Mouse (Mus musculus) intestine, embryonic 16.5 days (tissue): ENCODE measurements around the gene Dcaf10. TPM values are rescaled to one million over a fixed set of nuclear protein-coding genes. Genes with fewer than 3 reads are reported as not detected.

Experiments
- ATAC-seq: fragments of 200-750 bp; cut with Nextera tagmentation; 2 replicates; pipeline ENCODE4 v1.8.0; 2017; ENCODE audit warnings: moderate TSS enrichment, moderate library complexity
- H3K27ac ChIP-seq: fragments of 300-500 bp; sonication (generic); 2 replicates; pipeline ENCODE4 v1.5.1; 2014; ENCODE audit warnings: mild to moderate bottlenecking, low read length
- H3K27me3 ChIP-seq: fragments of 300-500 bp; sonication (generic); replicated peaks from 2 replicates; pipeline ENCODE4 v1.6.1; 2014; ENCODE audit warnings: low read length, control low read depth, mixed read lengths; ENCODE audit not compliant: control insufficient read depth, insufficient read depth
- H3K36me3 ChIP-seq: fragments of 300-500 bp; sonication (generic); 2 replicates; pipeline ENCODE4 v1.6.1; 2014; ENCODE audit warnings: low read length, control low read depth; ENCODE audit not compliant: control insufficient read depth, insufficient read depth
- H3K4me1 ChIP-seq: fragments of 300-500 bp; sonication (generic); 2 replicates; pipeline ENCODE4 v1.6.1; 2014; ENCODE audit warnings: low read length, control low read depth, mixed read lengths; ENCODE audit not compliant: control insufficient read depth, insufficient read depth
- H3K4me2 ChIP-seq: fragments of 300-500 bp; sonication (generic); 2 replicates; pipeline ENCODE4 v1.6.1; 2014; ENCODE audit warnings: low read depth, low read length, control low read depth
- H3K4me3 ChIP-seq: fragments of 300-500 bp; sonication (generic); 2 replicates; pipeline ENCODE4 v1.5.1; 2014; ENCODE audit warnings: mild to moderate bottlenecking, low read length
- H3K9ac ChIP-seq: fragments of 300-500 bp; sonication (generic); 2 replicates; pipeline ENCODE4 v1.6.1; 2014; ENCODE audit warnings: low read depth, low read length
- H3K9me3 ChIP-seq: fragments of 300-500 bp; sonication (generic); 2 replicates; pipeline ENCODE4 v1.6.1; 2016; ENCODE audit warnings: low read length, control low read depth; ENCODE audit not compliant: control insufficient read depth
- WGBS: fragments of 180-500 bp; shearing (Covaris S2); extraction: QIAGEN DNeasy Blood & Tissue Kit; methylation state at CpG from one replicate; pipeline ENCODE4 v1.1.7; 2014; 5-methylcytosine and 5-hydroxymethylcytosine counted together
- polyA plus RNA-seq: library from polyadenylated mRNA; unstranded; fragments of >200 nt; fragmentation: Nextera tagmentation; extraction: Ambion mirVana; gene quantifications from 2 replicates; pipeline ENCODE4 v1.2.1, GENCODE M21; 2015

Gene Dcaf10
- polyA plus RNA-seq, 1 experiment from 2014 or later: 6.4 TPM

DNA sequence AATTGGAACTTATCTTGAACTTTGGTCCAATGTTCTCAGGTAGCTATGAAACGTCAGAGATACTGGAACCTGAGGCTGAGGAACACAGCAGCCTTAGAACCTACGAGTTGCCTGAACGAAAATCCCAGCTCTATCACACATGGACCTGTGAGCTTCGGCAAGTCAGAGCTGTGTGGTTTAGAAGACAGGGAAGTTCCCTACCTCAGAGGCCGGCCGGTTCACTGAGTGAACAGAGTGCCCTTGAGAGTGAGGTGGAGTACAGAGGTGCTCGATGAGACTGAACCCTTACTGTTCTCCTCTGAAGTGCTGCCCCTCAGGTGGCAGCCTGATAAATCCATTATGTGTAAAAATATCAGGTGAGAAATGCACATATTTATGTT lies 61.6 kb downstream of the Dcaf10 start:
- Histone ChIP-seq H3K4me2 (no peak overlapping the region), H3K27ac (peak overlapping the region; percentile 31), H3K27me3 (no peaks in the 10 kb centered on the region), H3K9me3 (no peaks in the 10 kb centered on the region), H3K9ac (peak overlapping the region; percentile 30; the same call in 1 of the 2 replicates), H3K36me3 (peaks cover 18% of the 10 kb centered on the region), H3K4me1 (peaks cover 25% of the 10 kb centered on the region), H3K4me3 (no peak overlapping the region)
- WGBS: 75% methylated on average over 7 of the region's 7 CpGs
- peak; percentile 32 for ATAC-seq

DNA sequence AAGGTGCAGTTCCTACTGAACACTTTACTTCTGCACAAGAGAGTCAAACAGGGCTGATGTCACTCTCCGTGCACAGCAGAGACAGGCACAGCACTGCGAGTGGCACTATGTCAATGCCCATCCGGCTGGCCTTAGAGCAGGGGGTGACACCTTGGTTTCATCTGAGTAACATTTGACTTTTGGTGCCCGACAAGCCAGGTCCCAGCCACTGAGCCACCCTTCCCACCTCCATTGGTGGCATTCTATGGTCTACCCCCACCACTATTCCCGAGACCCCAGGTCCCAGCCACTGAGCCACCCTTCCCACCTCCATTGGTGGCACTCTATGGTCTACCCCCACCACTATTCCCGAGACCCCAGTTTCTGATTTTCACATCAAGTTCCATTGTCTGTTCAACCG lies 62.2 kb downstream of the Dcaf10 start:
- WGBS: 91% methylated on average over 7 of the region's 7 CpGs
- H3K27me3 ChIP-seq: no peaks in the 10 kb centered on the region
- H3K36me3 ChIP-seq: peaks cover 18% of the 10 kb centered on the region
- H3K4me2 ChIP-seq: no peak overlapping the region
- no peak for ATAC-seq
- peaks cover 27% of the 10 kb centered on the region for H3K4me1 ChIP-seq
- 0 out of 2 replicates have a peak overlapping the region, but pooled peaks have one; percentile 31 for H3K27ac ChIP-seq
- H3K9ac ChIP-seq: no peak overlapping the region
- H3K9me3 ChIP-seq: no peaks in the 10 kb centered on the region
- H3K4me3 ChIP-seq: no peak overlapping the region

DNA sequence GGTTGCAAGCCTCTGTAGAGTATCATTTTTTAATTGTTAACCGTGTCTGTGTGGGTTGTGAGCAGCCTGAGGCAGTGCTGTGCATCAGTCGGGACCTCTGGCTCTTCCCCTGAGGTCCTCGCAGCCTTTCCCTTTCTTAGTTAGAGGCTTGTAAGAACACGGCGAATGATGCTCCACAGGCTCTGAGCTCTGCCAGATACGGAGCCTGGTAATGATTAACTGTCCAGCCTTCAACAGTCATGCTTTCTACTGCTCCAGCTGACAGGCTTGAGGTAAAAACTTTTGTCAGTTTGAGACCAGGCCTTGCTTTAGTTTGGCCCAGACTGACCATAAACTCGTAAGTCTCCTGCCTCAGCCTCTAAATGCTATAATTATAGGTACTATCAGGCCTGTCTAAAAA lies 63.4 kb downstream of the Dcaf10 start:
- Histone ChIP-seq H3K27me3 (no peaks in the 10 kb centered on the region), H3K9ac (no peak overlapping the region), H3K9me3 (no peaks in the 10 kb centered on the region), H3K4me2 (no peak overlapping the region), H3K4me3 (no peak overlapping the region), H3K27ac (no peak overlapping the region; the same call in 1 of the 2 replicates), H3K36me3 (peaks cover 9% of the 10 kb centered on the region; the same call in 1 of the 2 replicates), H3K4me1 (peaks cover 29% of the 10 kb centered on the region)
- WGBS: 45% methylated on average over 7 of the region's 7 CpGs
- ATAC-seq: no peak

- 69% methylated on average over 7 of the region's 7 CpGs for WGBS
- H3K4me3 ChIP-seq: no peak overlapping the region
- no peaks in the 10 kb centered on the region for H3K27me3 ChIP-seq
- no peak for ATAC-seq
- H3K27ac ChIP-seq: no peak overlapping the region
- H3K9me3 ChIP-seq: no peaks in the 10 kb centered on the region
- H3K9ac ChIP-seq: 0 out of 2 replicates have a peak overlapping the region, but pooled peaks have one; percentile 22
- H3K36me3 ChIP-seq: peaks cover 9% of the 10 kb centered on the region; the same call in 1 of the 2 replicates
- H3K4me2 ChIP-seq: no peak overlapping the region; the same call in 1 of the 2 replicates
- H3K4me1 ChIP-seq: peaks cover 29% of the 10 kb centered on the region
These were observed 64.5 kb downstream of the Dcaf10 start for GRCm38 (mm10) chr4:45406397-45406796.

DNA sequence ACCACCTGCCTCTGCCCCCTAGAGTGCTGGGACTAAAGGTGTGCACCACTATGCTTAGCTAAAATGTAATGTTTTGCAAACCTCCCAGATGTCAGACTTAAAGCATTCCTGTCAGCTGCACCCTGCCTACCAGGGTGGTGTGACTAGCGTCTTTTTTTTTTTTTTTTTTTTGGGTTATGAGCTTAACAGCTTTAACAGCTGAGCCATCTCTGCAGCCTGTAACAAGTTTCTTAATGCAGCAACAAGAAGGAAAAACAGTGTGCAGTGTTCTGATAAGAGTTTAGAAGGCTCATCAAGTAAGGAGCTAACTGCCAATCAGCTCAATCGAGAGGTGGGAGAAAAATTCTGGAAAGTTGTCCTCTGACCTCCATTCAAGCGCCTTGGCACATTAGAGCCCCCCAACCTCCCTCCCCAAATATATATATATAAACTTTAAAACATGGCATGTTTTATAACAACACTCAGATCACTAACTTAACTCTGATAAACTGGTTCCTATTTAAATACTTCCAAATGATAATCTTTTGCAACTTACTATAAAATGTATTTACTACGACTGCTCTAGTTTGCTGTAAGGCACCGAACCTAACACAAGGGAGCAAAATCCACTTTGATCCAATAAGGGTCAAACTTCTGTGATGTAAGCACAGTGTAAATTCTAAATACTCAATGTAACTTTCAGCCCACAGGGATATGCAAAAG lies 65.3 kb downstream of the Dcaf10 start:
- Histone ChIP-seq H3K36me3 (peaks cover 9% of the 10 kb centered on the region; the same call in 1 of the 2 replicates), H3K4me2 (peak overlapping the region; percentile 94), H3K4me1 (peaks cover 29% of the 10 kb centered on the region), H3K27ac (peak overlapping the region; percentile 92), H3K27me3 (no peaks in the 10 kb centered on the region), H3K9me3 (no peaks in the 10 kb centered on the region), H3K9ac (peak overlapping the region; percentile 94; the same call in 1 of the 2 replicates), H3K4me3 (peak overlapping the region; percentile 87)
- WGBS: 40% methylated on average over 5 of the region's 5 CpGs
- ATAC-seq: no peak

- ATAC-seq: peak; percentile 7
- peaks cover 26% of the 10 kb centered on the region for H3K4me1 ChIP-seq
These were observed 65.9 kb downstream of the Dcaf10 start for GRCm38 (mm10) chr4:45407703-45408334.

GRCm38 (mm10) chr4:45408427-45409132 lies 66.7 kb downstream of the Dcaf10 start, which contains the start of gene Slc25a51:
Gene Slc25a51 (minus strand): TSS chr4:45408766.
- H3K27me3 ChIP-seq: no peaks in the 10 kb centered on the region
- peak within 1 kb of the TSS; percentile 94 for H3K4me2 ChIP-seq
- ATAC-seq: peak; percentile 95
- no peaks in the 10 kb centered on the region for H3K9me3 ChIP-seq
- peak within 1 kb of the TSS; percentile 94 for H3K9ac ChIP-seq
- whole genome bisulfite sequencing: 0% methylated on average over 58 of the region's 67 CpGs
- H3K4me1 ChIP-seq: peaks cover 23% of the 10 kb centered on the region
- peak within 1 kb of the TSS; percentile 92 for H3K27ac ChIP-seq
- H3K4me3 ChIP-seq: peak within 1 kb of the TSS; percentile 87
- peaks cover 5% of the 10 kb centered on the region; the same call in 1 of the 2 replicates for H3K36me3 ChIP-seq

More at GRCm38 (mm10) chr4:45407703-45408334, 65.9 kb downstream of the Dcaf10 start:
- Histone ChIP-seq H3K4me2 (peak overlapping the region; percentile 94), H3K9ac (peak overlapping the region; percentile 94), H3K27ac (peak overlapping the region; percentile 92), H3K4me3 (peak overlapping the region; percentile 87), H3K27me3 (no peaks in the 10 kb centered on the region), H3K9me3 (no peaks in the 10 kb centered on the region), H3K36me3 (peaks cover 8% of the 10 kb centered on the region; the same call in 1 of the 2 replicates)
- WGBS: 1% methylated on average over 19 of the region's 19 CpGs

- H3K4me1 ChIP-seq: peaks cover 16% of the 10 kb centered on the region
- WGBS: under 1% methylated on average over 10 of the region's 10 CpGs
These were observed 67.4 kb downstream of the Dcaf10 start for GRCm38 (mm10) chr4:45409270-45409669.

More at GRCm38 (mm10) chr4:45409270-45409669, 67.4 kb downstream of the Dcaf10 start:
- peak overlapping the region; percentile 87 for H3K4me3 ChIP-seq
- H3K9me3 ChIP-seq: no peaks in the 10 kb centered on the region
- H3K27me3 ChIP-seq: no peaks in the 10 kb centered on the region
- H3K9ac ChIP-seq: peak overlapping the region; percentile 94
- peak overlapping the region; percentile 94 for H3K4me2 ChIP-seq
- H3K36me3 ChIP-seq: no peaks in the 10 kb centered on the region
- H3K27ac ChIP-seq: peak overlapping the region; percentile 92
- peak; percentile 53 for ATAC-seq
